Mouse (Mus musculus) cerebellum, adult (tissue): ENCODE measurements around the gene Alyref.
"Not testable (repeated sequence)": the region's sequence is repeated elsewhere in the genome, so short reads cannot be mapped to it uniquely, and the experiment has no call there.

Source experiments
- ATAC-seq: cut with Nextera tagmentation; 2 replicates; pipeline ENCODE4 v1.9.2; 2017; ENCODE audit warnings: mild to moderate bottlenecking, moderate library complexity, mixed read lengths; ENCODE audit not compliant: insufficient number of reproducible peaks, low FRiP score, low TSS enrichment

Gene Alyref

DNA sequence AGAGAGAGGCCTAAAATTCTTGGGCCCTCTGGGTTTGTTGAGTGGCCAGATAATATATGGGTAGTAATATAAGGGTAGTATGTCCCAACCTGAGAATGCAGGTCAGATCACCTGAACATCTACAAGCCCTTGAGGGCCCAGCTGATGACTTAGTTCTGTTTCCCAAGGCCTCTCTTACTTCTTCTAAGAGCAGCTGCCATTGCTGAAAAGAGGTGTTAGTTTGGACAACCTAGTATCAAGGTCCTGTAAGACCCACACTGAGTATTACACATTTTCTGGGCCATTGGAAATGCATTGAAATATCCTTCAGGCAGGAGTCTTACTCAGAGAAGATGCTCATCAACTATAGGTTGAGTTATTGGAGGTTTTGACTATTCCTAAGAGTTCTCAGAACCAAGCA, 22.2 kb downstream of the Alyref start:
- no peak for ATAC-seq

DNA sequence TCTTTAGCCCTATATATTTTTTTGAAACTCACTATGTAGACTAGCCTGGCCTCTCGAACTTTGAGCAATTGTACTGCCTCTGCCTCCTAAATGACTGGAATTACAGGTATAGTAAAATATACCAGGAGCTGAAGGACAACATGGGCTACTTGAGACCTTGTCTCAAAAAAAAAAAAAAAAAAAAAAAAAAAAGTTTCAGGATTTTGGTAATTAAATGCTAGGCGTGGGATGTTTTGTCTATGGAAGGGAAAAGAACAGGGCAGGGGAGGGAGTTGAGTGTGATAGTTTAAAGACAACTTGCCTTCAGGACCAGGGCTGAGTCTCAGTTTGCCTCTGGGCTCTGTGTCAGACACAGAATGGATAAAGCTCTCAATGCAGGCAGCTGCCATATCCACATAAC, 23.1 kb downstream of the Alyref start:
- ATAC-seq = no peak

DNA sequence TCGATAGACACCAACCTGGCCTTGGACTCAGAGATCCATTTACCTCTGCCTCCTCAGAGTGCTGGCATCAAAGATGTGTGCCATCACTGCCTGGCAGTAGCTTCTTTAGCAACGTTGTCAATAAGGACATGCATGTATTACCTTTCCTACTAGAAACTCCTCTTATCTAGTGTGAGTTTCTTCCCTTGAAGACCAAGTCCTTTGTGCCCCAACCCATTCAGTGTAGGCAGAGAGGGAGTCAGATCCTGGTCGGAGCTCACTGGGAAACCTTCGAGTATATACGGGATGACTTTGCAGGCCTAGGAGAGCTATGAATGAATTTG, 23.9 kb downstream of the Alyref start:
- no peak for ATAC-seq

DNA sequence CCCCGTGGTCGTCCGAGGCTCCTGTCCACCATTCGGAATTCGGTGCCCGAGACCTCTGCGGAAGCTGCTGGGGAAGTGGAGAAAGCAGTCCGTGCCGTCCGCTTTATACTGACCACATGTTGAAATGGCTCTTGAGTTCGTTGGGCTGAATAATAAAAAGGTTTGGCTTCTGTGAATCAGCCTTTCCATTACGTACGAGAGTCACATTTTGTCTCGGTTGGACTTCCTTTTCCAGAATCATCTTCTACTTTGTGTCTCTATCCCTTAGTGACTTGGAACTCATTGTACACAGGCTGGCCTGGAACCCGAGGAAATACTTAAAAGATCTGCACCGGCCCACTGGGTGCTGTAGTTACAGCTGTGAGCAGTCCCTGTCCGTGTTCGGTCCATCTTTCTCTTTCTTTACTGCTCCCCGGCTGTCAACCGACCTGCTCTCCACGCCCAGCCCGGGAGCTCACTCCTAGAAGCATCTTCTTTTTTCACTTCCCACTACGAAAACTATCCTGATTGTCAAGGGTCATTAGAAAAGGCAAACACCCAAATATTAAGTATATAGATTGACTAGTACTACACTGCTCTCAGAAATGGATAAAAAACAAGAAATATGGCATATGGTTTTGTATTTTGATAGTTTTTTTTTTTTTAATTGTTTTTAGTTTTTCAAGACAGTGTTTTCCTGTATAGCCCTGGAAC, 24.4 kb downstream of the Alyref start:
- no peak for ATAC-seq

DNA sequence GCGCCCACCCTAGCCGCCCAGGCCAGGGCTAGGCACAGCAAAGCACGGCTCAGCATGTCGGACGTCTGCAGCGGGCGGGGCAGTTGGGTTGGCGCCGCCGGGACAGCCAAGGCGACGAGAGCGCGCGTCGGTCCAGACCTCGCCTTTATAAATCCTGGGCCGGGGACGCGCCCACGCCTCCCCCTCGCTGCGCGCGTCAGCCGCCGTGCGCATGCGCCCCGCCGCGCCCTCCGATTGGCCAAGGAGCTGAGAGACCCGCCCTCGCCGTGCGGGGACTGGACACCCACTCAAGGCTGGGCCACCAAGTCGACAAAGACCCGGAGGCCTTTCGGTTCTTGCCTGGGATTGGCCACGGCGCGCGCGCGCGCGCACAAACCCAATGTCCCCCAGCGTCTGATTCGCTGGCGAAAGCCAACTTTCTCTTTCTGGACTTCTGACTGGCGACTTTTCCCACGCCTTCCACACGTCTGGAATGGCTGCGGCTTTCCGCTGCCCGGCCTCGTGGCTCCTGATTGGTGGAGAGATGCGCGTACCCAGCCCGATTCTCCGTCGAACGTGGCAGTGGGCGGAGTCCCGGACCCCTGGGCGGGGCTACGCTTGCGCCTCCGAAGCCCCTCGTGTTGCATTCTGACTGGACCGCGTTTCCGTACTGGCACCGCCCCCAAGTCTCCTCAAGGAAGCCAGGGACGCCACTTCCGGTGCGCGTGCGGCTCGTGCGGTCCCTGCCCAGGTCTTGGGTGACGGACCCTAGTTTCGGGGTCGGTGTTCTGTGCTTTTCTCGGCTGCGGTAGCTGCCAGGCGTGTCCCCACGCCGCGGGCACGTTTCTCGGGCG, 25.2 kb downstream of the Alyref start, which contains the start of gene P4hb:
Gene P4hb (minus strand): TSS at position 502 of the 833 bp plus-strand sequence.
- ATAC-seq = peak; percentile 98

DNA sequence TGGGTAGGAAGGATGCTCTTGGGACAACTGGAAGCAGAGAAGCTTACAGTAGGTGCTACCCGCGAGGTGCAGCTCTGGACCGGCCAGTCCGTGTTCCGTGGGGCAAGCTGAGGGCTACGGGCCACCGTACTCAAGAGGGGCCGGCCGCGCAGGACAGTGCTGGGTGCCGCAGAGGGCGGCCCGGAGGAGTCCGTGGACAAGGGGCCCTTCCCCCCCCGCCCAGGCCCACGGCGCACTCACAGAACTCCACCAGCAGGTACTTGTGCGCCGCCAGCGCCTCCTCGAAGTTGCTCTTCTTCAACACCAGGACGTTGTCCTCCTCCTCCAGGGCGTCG, 25.8 kb downstream of the Alyref start:
- no peak; the same call in 1 of the 2 replicates for ATAC-seq

DNA sequence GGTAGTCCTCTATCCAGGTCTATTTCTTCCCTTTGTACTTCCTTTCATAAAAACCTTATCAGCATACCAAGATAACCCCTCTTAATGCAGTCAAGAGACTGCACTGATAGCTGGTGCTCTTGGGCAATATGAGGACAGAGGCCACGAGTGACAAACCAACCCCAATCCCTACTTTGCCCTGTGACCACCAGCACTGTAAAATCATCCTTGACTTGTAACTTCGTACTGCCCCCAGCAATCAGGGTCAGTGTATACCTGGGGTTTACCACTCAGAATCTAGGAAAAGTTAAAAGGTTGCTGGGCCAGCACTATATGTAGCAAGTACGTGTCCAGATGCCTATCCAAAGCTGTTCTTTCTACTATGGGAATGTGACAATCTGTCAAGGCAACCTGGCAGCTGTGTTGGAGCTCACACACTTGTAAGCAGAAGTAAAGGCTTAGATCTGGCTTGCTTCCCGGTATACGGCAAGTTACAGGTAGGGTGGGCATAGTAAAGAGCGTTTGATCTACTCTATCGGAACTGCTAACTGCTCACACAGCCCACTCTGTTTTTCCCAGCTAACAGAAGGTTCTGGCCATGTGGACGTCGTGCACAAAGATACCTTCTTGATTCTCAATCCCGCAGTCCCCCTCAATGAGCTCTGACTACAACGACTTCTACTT, 26.3 kb downstream of the Alyref start:
- no peak for ATAC-seq

DNA sequence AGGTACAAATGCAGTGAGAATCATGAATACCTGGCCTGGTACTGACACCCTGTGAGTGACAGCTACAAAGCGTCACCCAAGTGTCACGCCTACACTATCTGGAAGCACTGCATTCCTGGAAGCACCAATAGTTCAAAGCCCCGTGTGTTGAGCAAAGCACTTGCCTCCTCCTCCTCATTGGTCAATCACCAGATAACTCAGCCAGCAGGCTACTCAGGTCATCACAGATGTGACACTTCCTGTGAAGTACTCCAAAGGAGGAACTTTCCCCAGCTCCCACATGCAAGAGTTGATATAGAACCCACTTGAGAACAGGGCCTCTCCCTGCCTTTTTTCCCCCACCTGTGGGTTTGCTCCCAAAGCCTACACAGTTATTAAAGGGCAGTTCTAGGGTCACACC, 27.0 kb downstream of the Alyref start:
- no peak for ATAC-seq

DNA sequence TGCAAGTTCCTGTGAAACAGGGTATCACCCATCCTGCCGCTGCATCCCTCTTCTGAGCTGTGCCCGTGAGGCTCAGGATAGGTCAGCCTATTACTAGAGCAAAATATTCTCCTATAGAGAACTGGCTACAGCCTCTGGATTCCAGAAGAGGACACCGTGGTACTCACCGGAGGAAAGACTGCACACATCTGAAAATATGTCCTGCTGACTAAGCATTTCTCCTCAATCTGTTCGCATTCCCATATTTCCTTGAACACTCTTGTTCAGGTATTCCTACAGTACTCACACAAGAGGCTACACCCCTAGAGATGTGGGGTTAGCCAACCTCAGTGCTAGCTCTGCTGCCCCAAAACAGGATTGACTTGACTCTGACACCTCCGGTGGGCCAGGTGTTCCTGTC, 29.8 kb downstream of the Alyref start:
- no peak for ATAC-seq

DNA sequence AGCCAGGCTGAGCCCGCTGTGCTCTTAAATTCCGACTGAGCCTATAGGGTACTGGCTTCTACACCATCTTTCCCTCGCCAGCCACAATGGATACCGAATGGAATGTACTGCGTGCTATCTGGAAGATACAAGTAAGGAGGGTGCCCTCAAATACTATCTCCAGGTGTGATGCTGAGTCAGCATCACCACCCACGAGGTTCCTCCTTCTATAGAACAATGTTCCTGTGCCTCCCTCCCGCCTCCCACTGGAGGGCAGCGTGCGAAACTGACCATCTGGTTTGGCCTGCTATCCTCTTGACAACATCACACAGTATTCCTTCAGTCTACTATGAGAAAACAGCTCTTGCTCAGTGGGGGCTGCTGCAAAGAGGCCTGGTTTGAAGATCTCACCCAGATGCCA, 33.1 kb downstream of the Alyref start:
- ATAC-seq = no peak

DNA sequence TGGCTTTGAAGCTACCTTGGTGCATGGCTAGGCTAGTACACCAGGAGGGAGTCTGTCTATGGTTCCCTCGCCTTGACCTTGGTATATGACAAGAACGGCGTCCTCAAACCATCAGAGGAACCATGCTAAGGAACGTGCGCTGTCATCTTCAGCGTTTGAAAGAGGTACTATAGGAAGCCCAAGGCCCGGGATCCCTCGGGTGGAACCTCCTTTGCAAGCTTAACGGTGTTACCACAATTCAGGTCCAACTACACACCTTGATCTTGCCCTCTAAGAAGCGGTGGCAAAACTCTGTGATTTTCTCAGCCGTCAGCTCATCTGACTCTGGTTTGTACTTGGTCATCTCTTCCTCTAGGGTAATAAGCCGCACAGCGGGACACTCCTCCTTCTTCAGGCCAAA, 35.2 kb downstream of the Alyref start:
- no peak for ATAC-seq

DNA sequence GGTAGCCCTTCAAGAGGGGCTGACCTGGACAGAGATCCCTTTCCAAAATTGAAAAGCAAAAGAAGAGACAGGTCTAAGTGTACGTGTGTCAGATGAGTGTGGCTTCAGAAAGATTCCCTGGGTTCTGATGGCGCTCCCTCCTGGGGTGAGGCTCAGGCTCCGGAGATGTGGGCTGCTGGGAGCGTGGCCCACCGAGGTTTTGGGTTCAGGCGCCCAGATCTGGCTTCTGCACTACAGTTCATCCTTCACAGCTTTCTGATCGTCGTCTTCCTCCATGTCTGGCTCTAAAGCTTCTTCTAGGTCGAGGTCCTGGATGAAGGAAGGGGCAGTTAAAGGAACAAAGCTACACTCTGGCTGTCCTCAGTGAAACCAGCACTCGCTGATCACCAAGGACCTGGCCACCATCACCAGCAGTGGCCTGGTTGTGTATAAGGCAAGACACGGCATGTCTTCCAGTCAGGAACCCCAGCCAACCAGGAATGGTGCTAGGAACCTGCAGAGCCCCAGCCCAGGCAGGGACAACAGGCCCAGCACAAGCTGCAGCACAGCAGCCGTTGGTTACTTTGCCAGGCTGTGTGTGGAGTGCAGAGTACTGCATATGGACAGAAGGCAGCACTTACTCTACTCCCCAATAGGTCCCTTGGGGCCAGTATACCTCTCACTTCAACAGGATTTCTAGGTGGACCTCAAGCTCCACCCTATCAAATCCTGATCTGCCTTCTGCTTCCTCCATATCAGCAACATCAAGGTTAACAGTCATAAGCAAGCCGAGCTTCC, 37.0 kb downstream of the Alyref start:
- ATAC-seq = no peak

DNA sequence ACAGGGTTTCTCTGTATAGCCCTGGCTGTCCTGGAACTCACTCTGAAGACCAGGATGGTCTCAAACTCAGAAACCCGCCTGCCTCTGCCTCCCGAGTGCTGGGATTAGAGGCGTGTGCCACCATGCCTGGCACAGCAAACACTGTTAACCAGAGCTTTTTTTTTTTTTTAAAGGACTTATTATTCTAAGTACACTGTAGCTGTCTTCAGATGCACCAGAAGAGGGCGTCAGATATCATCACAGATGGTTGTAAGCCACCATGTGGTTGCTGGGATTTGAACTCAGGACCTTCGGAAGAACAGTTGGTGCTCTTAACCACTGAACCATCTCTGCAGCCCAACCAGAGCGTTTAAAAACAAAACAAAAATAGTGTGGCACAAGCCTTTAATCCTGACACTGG, 39.3 kb downstream of the Alyref start:
- ATAC-seq = not testable (repeated sequence)

DNA sequence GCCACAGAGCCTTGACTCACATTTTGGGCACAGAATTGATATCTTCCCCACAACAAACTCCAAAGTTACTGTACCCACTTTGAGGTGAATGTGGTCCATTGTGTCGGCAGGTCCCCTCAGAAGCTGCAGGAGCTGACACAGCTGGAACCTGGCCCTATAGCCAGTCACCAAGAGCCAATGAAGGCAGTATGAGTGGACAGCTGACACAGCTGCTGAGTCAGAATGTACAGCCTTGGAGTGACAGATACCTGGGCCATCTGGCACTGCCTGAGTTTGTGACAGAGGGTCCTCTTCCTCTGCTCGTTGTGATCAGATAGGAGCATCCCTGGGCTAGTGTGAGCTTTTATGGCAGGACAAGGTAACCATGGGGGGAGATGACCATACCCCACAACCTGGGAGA, 42.9 kb downstream of the Alyref start:
- no peak for ATAC-seq

DNA sequence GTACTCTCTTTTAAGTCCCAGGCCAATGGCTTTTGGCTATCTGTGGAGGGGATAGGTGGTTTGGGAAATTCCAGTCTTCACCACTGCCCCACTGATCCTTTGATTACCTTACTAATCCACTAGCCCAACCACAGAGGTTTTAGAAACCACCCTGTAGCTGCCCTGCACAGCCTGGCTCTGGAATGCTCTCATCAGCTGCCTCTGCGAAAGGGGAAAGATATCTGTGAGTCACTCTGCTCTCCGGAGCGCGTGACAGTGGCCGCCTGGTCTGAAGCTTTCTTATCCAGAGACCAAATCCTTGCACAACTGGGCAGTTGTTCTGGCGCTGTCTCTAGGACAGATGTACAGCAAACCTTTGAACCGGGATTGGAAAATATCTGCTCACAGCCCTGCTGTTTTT, 43.3 kb downstream of the Alyref start:
- ATAC-seq = no peak

DNA sequence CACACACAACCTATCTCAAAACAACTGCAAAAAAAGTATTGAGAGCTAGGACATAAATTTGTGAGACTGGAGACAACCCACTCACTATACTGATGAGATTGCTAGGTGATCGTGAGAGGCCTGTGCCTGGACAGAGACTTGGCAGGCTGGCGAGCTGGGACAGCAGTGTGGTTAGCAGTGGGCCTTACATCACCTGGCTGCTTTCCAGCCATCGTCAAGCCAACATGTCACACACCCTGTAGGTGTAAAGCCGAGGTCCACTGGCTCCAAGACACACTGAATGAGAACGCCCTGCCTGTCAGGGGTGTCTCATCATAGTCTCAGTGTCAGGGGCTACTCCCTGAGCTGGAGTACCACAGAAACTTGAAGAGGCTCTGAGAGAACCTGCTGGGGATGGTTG, 45.4 kb downstream of the Alyref start:
- no peak for ATAC-seq

DNA sequence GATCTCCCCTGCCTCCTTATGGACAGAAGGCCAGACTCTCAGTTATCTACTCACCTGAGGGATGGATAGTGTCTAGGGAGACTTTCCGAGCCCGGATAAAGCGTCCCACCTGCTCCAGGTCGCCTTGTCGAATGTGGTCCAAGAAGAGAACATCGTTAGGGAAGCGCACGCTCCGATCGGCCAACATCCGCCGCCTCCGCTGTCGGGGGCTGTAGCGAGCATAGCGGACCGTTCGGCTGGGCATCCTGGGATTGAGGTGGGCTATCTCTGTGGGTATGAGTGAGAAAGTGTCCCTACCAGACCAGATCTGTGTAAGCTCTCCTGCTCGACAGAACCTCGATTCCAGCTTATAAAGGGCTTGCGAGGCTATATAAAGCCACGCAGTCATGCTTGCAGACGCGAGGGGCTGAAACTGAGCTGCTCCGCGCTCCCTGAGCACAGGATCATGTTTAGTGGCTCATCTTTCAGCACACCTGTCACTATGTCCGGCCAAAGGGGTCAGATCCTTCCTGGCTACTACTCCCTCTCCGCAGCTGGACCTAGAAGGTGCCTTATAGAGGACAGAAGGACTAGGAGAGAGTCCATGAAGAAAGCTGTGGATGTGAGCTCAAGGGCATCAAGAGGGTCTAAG, 47.2 kb downstream of the Alyref start, which contains the start of gene Ppp1r27:
Gene Ppp1r27 (minus strand): TSS at position 323 of the 631 bp plus-strand sequence.
- ATAC-seq = no peak

DNA sequence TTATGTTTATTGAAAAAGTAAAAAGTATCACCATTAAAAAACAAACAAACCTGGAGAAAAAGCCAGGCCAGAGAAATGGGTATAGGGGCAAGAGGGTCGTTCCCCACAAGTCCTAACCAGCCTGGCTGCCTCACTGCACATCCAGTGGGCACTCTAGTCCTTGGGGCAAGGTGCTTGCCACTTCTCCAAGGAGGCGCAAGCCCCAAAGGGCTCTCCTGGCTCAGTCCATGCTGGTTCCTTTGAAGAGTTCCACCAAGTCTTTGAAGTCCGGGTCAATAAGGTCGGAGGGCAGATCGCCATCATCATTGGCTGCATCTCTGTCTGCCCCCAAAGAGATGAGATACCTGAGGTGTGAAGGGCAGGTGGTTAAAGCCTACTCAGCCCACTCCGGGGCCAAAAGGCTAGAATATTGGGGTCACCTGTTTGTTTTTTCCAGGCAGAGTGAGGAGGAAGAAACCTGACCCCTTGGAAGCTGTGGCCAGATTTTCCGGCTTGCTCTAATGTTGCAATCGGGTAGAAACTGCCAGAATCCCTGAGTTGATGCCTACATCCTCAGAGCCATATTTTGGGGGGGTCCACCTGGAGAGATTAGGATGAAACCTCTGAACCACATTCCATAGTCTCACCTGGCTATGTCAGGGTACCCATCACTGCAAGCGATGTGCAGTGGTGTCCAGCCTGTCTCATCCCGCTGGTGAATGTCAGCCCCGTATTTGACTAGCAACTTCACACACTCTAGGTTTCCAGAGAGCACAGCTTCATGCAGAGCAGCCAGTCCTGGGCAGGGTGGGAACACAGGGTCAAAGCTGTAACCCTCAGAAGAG, 48.0 kb downstream of the Alyref start:
- ATAC-seq = no peak

DNA sequence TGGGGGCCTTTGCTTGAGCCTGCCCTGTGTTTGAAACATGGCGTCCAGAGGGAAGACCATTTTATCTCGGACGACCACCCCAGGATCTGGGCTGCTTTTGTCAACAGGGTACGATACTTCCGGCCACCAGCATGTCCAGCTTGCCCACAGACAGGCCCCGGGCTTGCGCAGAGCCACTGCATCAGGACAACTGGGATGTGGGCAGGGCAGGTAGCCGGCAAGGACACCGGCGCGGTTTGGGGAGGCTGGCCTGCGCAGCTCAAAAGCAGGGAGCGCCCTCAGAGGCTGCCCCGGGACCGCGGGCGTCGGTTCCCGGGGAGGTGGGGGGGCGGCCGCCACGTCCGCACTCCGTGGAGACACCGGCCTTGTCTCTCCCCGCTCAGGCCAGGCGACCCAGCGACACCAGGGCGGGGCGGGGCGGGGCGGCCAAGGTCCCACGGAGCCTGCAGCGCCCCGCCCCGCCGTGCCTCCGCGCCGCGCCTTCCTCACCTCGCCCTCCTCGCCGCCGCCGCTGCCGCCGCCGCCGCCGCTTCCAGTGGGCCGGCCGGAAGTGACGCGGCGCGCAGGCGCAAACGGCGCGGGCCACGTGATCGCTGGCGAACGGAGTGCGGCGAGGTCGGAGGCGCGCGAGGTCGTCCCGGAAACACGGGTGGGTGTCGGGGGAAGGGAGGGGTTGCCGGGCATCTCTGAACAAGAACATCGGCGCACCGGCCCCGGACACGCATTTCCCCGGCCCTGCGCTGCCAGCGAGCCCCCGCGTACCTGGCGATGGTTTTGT, 48.8 kb downstream of the Alyref start, which contains the start of gene Mcrip1:
Gene Mcrip1 (minus strand): TSS at position 560 of the 778 bp plus-strand sequence.
- ATAC-seq = peak; percentile 82; the same call in 1 of the 2 replicates
